Mouse (Mus musculus) lung, postnatal 10 days (tissue): ENCODE results near the gene H2-Ke6.

ENCODE experiments used
- DNase-seq: peaks from one replicate; pipeline ENCODE4 v3.0.0; 2021

Gene H2-Ke6

GRCm38 (mm10) chr17:33995651-33996050 is 32.2 kb downstream of the H2-Ke6 start:
- no peak for DNase-seq

GRCm38 (mm10) chr17:33994959-33995358 is 32.9 kb downstream of the H2-Ke6 start:
- no peak for DNase-seq

- peak; percentile 79 for DNase-seq
Observed at GRCm38 (mm10) chr17:33991788-33992664, 35.8 kb downstream of the H2-Ke6 start.

DNA sequence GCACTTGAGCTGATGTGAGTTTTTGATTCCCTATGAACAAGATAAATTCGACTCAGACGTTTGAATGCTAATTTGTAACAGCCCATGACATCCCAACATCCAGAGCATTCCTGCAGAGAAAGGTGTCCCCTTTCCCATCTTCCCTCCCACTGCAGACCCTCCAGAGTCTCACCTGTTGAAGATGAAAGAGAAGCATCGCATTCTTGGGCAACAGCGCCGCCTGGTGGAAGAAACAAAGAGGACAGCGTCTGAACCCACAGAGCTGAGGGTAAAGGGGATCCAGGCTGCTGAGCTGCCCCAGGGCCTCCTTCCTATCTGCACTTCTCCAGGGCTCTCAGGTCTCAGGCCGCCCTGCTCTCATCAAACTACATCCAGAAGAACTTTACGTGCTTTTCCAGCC is 45.7 kb downstream of the H2-Ke6 start:
- peak; percentile 65 for DNase-seq

GRCm38 (mm10) chr17:33981192-33981909 is 46.5 kb downstream of the H2-Ke6 start:
- DNase-seq, result peak; percentile 95

DNA sequence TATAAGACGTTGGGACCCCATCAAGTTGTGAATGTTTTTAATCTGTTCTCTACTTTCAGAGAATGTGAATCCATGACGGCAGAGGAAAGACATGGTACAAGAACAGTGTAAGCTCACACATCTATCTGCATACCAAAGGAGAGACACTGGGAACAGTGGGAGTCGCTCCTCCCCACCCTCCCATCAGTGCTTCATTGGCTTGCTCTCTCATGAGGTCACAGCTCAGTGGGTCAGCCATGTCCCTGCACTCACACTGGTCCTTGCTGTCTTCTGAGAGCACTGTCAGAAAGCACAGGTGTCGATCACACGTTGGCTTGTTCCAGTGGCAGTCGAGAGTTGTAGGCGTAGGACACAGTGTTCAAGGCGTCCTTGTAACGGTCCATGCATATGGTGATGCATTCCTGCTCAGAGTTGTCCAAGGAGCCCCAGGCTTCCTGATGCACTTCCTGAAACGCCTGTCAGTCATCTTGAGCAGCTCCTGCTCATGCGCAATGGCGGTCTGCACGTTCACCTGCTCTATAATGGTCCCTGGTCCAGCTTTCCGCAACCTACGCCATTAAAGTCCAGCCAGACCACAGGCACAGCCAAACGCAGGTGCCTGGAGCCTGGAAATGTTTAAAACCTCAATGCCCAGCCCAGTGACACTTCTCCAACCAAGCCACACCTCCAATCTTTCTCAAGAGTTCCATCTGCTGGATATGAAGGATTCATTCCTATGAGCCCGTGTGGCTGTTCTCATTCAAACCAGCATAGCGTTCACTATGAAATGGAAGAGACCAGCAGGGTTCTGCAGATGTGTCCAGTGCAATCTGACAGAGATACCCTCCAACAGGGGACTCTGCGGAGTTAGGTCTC is 47.5 kb downstream of the H2-Ke6 start:
- DNase-seq, result no peak

DNA sequence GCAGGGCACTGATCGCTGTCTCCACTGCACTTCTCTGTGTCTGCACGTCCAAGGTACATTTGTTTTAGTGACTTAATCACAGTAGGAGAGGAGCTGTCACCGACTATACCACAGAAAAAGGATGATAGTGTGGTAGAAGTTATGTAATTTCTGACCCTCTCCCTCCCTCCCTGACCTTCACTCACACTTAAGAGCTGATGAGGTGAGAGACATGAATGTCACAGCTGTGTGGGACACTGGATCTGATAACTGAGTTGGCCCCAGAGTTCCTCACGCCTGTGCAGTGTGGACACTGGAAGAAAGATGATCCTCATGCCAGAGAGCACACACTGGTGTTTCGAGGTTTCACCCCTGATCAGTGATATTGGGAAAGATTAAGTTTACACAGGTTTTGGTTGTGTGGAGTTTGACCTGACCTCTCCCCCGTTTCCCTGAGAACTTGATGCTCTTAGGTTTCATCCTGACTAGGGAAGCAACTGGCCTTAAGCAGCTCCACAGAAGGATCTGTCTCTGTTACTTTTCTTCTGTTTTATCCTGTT is 48.3 kb downstream of the H2-Ke6 start:
- no peak for DNase-seq

DNA sequence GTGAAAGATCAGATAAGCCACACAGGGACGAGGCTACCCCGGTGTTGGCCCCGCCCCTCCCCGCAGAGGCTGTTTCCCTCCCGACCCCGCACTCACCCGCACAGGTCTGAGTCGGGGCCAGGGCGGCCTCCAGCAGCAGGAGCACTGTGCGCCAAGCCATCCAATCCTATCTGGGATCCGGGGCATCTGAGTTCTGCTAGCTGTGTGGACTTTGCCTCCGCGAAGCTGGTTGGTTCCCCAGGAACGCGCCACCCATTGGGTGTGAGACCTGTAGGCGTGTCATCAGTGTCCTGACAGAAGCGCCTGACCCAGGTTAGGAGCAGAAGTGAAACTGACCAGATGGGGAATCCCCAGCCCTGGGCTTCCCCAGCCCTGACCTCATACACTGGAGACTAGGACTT is 49.2 kb downstream of the H2-Ke6 start:
- peak; percentile 86 for DNase-seq

GRCm38 (mm10) chr17:33977861-33978557 is 49.9 kb downstream of the H2-Ke6 start:
- no peak for DNase-seq
